Mouse (Mus musculus) embryonic fibroblast, embryonic 13.5 days (primary cell): ENCODE measurements around the gene Prelid3b.

ENCODE experiments used
- CTCF ChIP-seq: IDR thresholded peaks from 2 replicates; pipeline ENCODE4 v1.5.1; 2011; ENCODE audit warnings: mild to moderate bottlenecking, control low read depth, low read length, moderate library complexity, borderline replicate concordance; ENCODE audit not compliant: insufficient read depth
- POLR2A ChIP-seq: IDR thresholded peaks from 2 replicates; pipeline ENCODE4 v1.6.1; 2011; ENCODE audit warnings: low read depth, mild to moderate bottlenecking, control low read depth, low read length, moderate library complexity

GRCm38 (mm10) chr2:174438181-174438580 lies 34.7 kb downstream of the Prelid3b start:
- TF ChIP-seq POLR2A, result no peak
- no peak for TF ChIP-seq CTCF
